Mouse (Mus musculus): Measurements from ENCODE around the gene Synj2bp.
A peak's percentile ranks its signal among the peaks of the same experiment; 100 is the strongest.
"Not testable (repeated sequence)": the region's sequence is repeated elsewhere in the genome, so short reads cannot be mapped to it uniquely, and the experiment has no call there.

Synj2bp gene

DNA sequence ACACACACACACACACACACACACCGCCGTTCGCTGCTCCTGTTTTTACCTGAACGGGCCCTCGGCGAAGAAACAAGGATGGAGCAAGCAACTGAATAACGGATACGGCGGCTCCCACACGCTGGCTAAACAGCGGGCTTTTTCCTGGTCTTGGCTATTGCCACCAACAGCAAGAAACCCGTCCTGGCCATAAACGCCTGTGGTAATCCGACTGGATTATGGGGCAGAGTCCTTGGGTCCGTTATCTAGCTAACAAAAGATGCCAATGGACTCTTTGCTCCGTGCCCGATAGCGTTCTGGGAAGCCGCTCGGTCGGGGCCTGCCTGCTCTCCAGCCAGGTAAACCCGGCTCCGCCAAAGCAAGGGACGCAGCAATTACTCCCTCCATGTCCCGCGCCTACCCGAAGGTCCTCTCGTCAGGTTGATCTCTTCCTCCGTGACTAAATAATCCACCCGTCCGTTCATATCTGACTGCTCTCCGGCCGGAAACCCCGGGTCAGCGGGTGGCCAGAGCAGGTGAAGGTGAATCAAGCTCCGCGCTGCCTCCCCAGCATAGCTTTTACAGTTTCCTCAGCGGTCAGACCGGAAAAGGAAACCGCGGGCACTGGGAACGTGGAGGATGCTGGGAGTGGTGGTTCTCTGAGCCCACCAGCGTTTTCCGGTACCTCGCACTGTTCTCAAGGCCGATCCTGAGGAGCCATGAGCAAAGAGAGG, at the start of gene Synj2bp, which contains the start of gene Gm20498:
Gene Synj2bp (minus strand): TSS at position 596 of the 713 bp plus-strand sequence.
Gene Gm20498 (minus strand): TSS at position 590 of the 713 bp plus-strand sequence.
- peak; percentile 81 for DNase-seq (ENCODE audit: low read depth, low spot score)

DNA sequence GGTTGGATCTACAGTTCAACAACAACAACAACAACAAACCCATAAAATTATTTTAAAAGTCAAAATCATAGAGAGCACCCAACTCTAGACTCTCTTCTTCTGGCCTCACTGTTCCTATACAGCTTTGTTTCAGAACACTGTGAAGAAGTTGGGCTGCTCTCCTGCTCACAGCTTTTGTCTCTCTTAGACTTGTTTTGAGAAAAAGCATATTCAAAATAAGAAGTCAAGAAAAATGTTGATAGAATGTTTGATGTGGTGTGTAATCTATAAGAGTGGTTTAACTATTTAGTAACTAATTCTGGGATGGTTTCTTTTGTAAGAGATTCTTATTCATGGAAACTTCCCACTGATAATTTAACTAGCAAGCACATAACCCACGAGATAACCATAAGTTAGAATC, 35.7 kb upstream of the Synj2bp start, which contains the start of gene Adam21:
Gene Adam21 (minus strand): TSS at position 101 of the 400 bp plus-strand sequence.
- DNase-seq (ENCODE audit: low read depth, low spot score): no peak

DNA sequence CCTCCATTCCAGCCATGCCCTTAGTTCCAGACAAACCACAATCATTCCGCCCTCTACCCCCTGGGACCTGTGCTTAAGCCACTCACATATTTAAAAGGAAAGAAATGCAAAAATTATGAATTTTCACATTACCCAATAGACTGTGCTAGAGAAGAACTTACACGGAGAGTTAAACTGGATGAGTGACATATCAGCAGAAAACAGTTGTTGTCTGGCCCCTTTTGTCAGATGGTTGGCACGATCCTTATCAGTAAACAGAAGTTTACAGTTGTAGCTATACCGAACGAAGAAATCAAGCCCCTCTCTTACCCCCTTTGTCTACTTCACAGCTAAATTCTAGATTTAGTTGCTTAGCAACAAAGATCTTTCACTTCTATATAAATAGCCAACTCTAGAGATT, 35.2 kb upstream of the Synj2bp start:
- DNase-seq (ENCODE audit: low read depth, low spot score): no peak

DNA sequence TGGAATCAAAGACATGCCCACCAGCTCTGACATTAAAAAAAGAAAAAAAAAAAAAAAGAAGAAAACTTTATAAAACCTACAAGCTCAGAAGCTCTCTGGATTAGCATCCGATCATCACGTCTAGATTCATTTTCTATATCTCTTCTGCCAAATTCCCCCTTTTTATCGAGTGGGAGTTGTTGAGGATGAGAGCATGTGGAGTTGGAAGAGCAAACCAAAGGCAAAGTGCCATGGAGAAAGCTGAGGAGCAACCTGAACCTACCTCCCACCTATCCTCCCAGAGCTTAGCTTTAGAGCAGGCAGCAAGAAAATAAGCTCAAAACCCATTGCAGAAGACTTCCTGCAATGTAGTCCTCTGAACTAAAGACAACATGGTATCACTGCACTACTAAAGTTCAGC, 31.5 kb upstream of the Synj2bp start:
- DNase-seq (ENCODE audit: low read depth, low spot score): no peak

DNA sequence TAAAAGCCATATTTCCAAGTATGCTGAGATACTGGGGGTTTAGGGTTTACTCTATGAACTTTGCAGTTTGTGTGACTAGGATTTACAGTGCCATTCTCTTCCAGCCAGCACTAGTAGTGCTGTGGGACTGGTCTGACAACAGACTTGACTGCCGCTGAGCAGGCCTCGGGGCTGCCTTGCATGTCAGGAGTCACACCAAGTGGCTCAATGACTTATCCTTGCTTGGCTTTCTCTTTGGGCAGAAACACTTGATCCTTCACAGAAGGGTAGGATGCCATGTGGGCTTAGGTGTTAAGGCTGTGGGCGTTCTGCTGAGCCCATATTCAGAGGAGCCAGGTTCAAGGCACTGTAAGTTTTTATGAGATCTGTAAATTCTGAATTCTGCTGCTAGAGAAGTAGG, 16.6 kb upstream of the Synj2bp start:
- no peak for DNase-seq (ENCODE audit: low read depth, low spot score)

DNA sequence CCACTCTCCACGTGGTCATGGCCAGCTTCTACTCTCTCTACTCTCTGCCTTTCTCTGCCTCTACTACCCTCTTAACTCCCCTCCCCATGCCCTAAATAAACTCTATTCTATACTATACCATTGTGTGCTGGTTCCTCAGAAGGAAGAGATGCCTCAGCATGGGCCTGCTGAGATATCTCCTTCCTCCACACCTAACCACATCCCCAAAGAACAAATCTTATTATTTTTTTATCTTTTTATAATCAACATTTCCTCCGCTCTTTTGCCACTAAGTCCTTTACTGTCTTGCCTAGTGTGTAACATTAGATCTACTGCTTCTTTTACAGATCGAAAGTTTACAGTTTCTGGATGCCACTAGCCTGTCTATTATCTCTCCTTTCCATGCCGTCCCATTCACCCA, 14.5 kb upstream of the Synj2bp start:
- no peak for DNase-seq (ENCODE audit: low read depth, low spot score)

DNA sequence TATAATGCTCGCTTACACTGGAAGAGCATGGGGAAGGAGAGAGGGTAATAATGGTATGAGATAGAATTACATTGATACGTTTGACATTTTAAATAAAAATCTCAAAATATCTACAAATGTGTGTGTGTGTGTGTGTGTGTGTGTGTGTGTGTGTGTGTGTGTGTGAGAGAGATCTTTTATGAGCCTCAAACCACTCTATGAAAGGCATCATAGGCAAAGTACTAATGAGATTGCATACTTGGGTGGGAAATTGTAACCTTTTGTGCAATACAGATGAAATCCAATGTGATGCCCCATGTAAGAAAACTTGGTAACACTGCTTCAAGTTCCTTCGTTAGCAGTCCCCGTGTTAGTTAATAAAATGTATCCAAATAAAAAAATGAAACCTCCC, 313 bp upstream of the Synj2bp start:
- DNase-seq (ENCODE audit: low read depth, low spot score): peak; percentile 31

DNA sequence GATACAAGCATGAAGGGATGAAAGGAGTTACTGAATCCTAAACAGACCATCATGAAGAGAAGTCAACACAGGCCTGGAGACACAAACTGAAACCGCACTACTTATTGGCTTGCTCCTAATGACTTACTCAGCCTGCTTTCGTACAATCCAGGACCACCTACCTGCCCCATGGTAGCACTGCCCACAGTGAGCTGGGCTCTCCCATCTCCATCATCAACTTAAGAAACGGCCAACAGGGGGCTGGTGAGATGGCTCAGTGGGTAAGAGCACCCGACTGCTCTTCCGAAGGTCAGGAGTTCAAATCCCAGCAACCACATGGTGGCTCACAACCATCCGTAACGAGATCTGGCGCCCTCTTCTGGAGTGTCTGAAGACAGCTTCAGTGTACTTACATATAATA, 2.1 kb downstream of the Synj2bp start:
- peak; percentile 13 for DNase-seq (ENCODE audit: low read depth, low spot score)

DNA sequence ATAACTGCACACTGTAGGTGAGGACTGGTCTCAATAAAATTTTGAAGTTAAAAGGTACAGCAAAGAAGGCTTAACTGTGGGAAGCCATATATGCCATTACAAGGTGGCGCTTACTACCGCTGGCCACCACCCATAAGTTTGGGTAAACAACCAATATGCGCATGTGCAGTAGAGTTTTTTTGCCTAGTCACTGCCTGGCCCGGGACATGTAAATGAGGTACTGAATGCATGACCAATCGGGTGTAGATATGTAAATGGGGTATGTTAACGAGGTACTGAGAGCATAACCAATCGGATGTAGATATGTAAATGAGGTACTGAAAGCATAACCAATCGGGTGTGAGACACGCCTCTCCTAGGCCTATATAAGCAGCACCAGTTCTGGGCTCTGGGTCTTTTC, 35.8 kb downstream of the Synj2bp start:
- not testable (repeated sequence) for DNase-seq (ENCODE audit: low read depth, low spot score)

DNA sequence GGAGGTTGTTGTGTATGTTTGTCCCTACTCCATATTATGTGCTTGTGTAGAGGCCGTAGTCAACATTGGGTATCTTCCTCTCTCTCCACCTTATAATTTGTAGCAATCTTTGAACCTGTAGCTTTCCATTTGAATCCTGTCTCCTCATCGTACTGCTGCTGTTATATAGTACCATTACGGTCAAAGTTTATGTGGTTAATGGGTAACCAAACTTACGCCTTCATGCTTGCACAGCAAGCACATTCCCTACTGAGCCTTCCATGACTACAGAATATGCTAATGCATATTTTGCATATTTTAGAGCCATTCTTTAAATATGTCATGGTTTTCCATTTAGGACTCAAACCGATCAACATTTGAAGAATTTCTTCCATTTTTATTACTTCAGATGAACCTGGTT, 42.2 kb downstream of the Synj2bp start:
- DNase-seq (ENCODE audit: low read depth, low spot score): no peak

DNA sequence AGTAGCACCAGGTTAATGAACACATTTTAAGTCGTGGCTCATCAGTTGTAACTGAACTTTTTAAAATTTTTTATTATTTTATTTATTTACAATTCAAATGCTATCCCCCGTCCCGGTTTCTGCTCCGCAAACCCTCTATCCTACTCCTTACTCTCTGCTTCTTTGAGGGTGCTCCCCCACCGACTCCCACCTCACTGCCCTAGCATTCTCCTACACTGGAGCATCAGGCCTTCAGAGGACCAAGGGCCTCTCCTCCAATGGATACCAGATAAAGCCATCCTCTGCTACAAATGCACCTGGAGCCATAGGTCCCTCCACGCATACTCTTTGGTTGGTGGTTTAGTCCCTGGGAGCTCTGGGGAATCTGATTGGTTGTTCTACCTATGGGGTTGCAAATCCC, 47.4 kb downstream of the Synj2bp start:
- DNase-seq (ENCODE audit: low read depth, low spot score): no peak

DNA sequence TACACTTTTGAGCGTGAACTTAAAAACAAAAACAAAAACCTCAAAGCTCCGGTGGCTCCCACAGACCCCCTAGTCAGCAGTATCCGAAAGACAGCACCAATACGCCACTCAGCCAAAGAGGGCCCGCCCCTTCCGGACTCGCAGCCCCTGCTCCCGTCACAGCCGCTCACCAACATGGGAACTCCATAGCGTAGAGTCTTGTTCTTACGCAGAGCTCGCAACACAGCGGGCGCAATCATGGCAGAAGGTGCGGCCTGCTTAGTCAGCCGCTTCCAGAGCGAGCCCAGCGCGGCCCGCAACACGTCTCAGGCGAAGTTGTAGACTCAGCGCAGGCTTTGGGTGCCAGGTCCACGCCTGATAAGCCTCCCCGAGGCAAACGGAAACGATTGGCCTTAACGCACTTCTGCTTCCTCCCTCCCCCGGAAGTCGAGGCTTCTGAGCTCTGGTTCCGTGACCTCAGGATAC, 48.0 kb downstream of the Synj2bp start, which contains the start of gene Cox16:
Gene Cox16 (minus strand): TSS at position 401 of the 465 bp plus-strand sequence.
- DNase-seq (ENCODE audit: low read depth, low spot score): peak; percentile 91

DNA sequence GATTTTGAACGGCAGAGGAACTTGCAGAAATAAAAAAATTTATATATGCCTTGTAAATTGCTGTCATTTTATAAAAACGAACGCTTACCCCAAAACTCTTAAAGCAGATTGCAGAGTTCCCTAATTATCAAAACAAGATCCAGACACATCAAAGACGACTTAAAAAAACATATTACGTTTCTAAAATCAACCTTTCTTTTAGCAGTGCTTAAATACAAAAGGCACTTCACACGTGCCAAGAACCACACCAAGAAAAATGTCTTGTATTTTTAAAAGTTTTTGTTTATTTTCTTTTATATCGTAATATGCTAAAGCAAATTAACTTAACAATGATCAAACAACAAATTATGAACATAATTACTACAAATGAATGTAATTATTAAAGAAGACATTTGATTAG, 48.5 kb downstream of the Synj2bp start:
- peak; percentile 5 for DNase-seq (ENCODE audit: low read depth, low spot score)

DNA sequence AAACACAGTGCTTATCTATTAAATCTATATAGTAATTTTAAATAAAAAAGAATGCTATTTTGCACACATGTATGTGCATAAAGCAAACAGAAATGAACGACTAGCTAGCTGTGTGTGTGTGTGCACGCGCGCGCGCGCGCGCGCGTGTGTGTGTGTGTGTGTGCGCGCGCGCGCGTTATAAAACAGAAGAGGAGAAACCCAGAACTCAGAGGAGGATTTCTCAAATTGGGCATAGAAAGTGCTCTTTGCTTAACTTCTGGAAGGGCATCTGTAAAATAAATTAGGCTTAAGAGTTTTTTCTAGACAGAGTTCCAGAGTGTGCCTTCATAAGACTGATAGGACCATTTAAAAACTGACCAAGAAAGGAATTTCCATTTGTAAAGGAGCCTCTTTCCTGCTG, 49.1 kb downstream of the Synj2bp start:
- peak; percentile 44 for DNase-seq (ENCODE audit: low read depth, low spot score)

DNA sequence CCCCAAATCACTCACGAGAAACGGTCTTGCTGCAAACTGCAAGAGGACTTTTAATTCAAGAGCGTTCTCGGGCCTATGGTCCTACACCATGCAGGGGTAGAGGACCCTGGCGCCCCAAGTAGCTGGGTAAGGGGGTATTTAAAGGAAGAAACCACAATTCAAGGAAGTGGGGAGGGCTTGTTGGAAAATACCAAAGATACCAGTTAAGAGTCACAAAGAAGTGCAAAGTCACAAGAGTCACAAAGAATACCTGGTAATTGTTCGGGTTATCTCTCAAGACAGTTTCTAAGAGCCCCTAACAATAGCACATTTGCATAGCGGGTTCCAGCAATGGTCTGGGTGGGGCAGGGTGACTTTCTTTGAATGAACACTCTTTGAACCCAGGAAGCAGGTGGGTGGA, 73.7 kb downstream of the Synj2bp start:
- not testable (repeated sequence) for DNase-seq (ENCODE audit: low read depth, low spot score)
